Mouse (Mus musculus) liver, embryonic 14.5 days (tissue): ENCODE results near the gene Slc34a2. TPM values are rescaled to one million over a fixed set of nuclear protein-coding genes. Genes with fewer than 3 reads are reported as not detected.
A peak's percentile ranks its signal among the peaks of the same experiment; 100 is the strongest.

Experiments
- ATAC-seq: fragments of 200-750 bp; cut with Nextera tagmentation; 2 replicates; pipeline ENCODE4 v1.8.0; 2017; ENCODE audit warnings: moderate number of reproducible peaks, mild to moderate bottlenecking, moderate library complexity; ENCODE audit not compliant: insufficient read depth
- DNase-seq, 3 experiments: peaks; one replicate each; pipeline ENCODE4 v3.0.0-alpha.2; 2012 to 2013; ENCODE audit warnings: low read depth in 3 of 3, low spot score in 3 of 3
- H3K27ac ChIP-seq: fragments of 300-500 bp; sonication (generic); 2 replicates; pipeline ENCODE4 v1.5.1; 2014; ENCODE audit warnings: moderate library complexity, mild to moderate bottlenecking, control low read depth, inconsistent platforms
- H3K27me3 ChIP-seq: fragments of 300-500 bp; sonication (generic); 2 replicates; pipeline ENCODE4 v1.6.1; 2014; ENCODE audit warnings: mild to moderate bottlenecking, low read length, moderate library complexity; ENCODE audit not compliant: control insufficient read depth, insufficient read depth
- H3K36me3 ChIP-seq: fragments of 300-500 bp; sonication (generic); replicated peaks from 2 replicates; pipeline ENCODE4 v1.6.1; 2014; ENCODE audit warnings: low read depth; ENCODE audit not compliant: control insufficient read depth, insufficient read depth
- H3K4me1 ChIP-seq, 2 experiments: fragments of 200-500 bp in 1 of 2; fragments of 300-500 bp in 1 of 2; sonication (generic) in 1 of 2; replicated peaks; 2 replicates each; pipeline ENCODE4 v1.6.1; 2012 to 2014; ENCODE audit warnings: antibody characterized with exemption in 1 of 2, inconsistent platforms in 1 of 2, low read length in 1 of 2; ENCODE audit not compliant: control insufficient read depth in 2 of 2, insufficient read depth in 2 of 2
- H3K4me2 ChIP-seq: fragments of 300-500 bp; sonication (generic); 2 replicates; pipeline ENCODE4 v1.6.1; 2014; ENCODE audit warnings: low read depth, mild to moderate bottlenecking, control low read depth, moderate library complexity
- H3K4me3 ChIP-seq, 2 experiments: fragments of 200-500 bp in 1 of 2; fragments of 300-500 bp in 1 of 2; sonication (generic) in 1 of 2; 2 replicates each; pipeline ENCODE4 v1.5.1; 2012 to 2014; ENCODE audit warnings: low read depth in 2 of 2, low read length in 2 of 2, mild to moderate bottlenecking in 2 of 2, control low read depth in 1 of 2, inconsistent platforms in 1 of 2, moderate library complexity in 1 of 2; ENCODE audit not compliant: insufficient read depth in 1 of 2
- H3K9ac ChIP-seq: fragments of 300-500 bp; sonication (generic); replicated peaks from 2 replicates; pipeline ENCODE4 v1.6.1; 2014; ENCODE audit warnings: mild to moderate bottlenecking, control low read depth, moderate library complexity
- H3K9me3 ChIP-seq: fragments of 300-500 bp; sonication (generic); 2 replicates; pipeline ENCODE4 v1.6.1; 2016; ENCODE audit warnings: low read length, mixed read lengths; ENCODE audit not compliant: control insufficient read depth
- CTCF ChIP-seq: IDR thresholded peaks from 2 replicates; pipeline ENCODE4 v1.5.1; 2016; ENCODE audit warnings: antibody characterized with exemption, low read depth, control low read depth
- EP300 ChIP-seq: IDR thresholded peaks from 2 replicates; pipeline ENCODE4 v1.6.1; 2016; ENCODE audit warnings: antibody characterized with exemption, low read depth
- WGBS: fragments of 180-500 bp; shearing (Covaris S2); extraction: QIAGEN DNeasy Blood & Tissue Kit; methylation state at CpG from one replicate; pipeline ENCODE4 v1.1.7; 2014; ENCODE audit not compliant: insufficient replicate concordance; 5-methylcytosine and 5-hydroxymethylcytosine counted together
- polyA plus RNA-seq, 2 experiments: library from polyadenylated mRNA; depleted of rRNA in 1 of 2; stranded (reverse) in 1 of 2; unstranded in 1 of 2; fragments of >200 nt; fragmentation: Nextera tagmentation in 1 of 2; extraction: Ambion mirVana in 1 of 2; gene quantifications; 2 replicates each; pipeline versions ENCODE4 v1.2.1 to v1.2.3; 2012 to 2014

The Slc34a2 gene
- polyA plus RNA-seq, 2 experiments: 0.02 TPM; not detected in 1

DNA sequence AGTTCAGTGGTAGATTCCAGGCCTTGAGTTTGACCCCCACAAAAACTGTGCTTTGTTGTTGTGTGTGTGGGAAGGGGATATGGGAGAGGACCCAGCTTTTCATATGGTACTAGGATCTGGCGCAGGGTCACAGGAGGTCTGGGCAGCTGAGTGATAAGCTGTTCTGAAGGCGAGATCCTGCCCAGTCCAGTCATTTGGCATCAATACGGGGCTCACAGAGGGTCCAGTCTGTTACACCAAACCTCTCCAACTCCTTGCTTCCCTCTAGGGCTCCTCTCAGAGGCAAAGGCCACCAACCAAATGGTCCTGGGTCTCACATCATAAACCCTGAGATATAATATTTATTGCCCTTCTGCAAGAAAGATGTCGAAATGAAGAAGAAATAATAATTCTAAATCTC, 42.4 kb upstream of the Slc34a2 start:
- TF ChIP-seq EP300 (no peak), CTCF (no peak)
- Histone ChIP-seq H3K4me1 (peaks cover 0 to 14% of the 10 kb centered on the region in 2 experiments; a peak in 2 of 4 replicates), H3K27me3 (no peaks in the 10 kb centered on the region), H3K36me3 (no peaks in the 10 kb centered on the region), H3K4me3 (no peak overlapping the region), H3K27ac (no peak overlapping the region), H3K9ac (no peak overlapping the region), H3K9me3 (no peaks in the 10 kb centered on the region), H3K4me2 (no peak overlapping the region)
- no peak for ATAC-seq
- 59% methylated on average over 4 of the region's 4 CpGs for WGBS
- DNase-seq: no peak

- ATAC-seq (no peak), DNase-seq (no peak)
- WGBS: 63% methylated on average over 3 of the region's 3 CpGs
- no peak overlapping the region for H3K27ac ChIP-seq
- no peaks in the 10 kb centered on the region for H3K9me3 ChIP-seq
- peaks cover 0 to 15% of the 10 kb centered on the region in 2 experiments; a peak in 2 of 4 replicates for H3K4me1 ChIP-seq
- H3K9ac ChIP-seq: no peak overlapping the region
- no peak overlapping the region for H3K4me3 ChIP-seq
- H3K4me2 ChIP-seq: no peak overlapping the region
- no peaks in the 10 kb centered on the region for H3K36me3 ChIP-seq
- TF ChIP-seq CTCF: no peak
- no peak for TF ChIP-seq EP300
- H3K27me3 ChIP-seq: no peaks in the 10 kb centered on the region
These were observed 41.7 kb upstream of the Slc34a2 start for GRCm38 (mm10) chr5:52996145-52996544.

DNA sequence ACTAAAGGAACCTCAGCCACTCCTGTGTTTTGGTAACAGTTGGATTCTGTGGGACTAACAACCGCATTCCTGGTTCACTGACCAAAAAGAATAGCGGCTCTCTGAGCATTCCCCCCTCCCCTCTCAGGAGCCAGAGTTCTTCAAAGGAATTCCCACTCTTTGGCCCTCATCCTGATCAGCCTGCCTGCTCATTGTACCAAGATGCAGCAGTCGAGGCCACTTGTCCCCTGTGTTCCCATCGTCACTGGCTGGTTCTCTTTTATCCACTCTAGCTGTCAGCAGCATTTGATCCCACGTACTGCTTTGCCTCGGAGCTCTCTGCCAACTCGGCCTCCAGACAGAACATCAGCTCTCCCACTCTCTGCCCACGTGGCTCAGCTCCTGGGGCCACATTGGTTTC, 41.3 kb upstream of the Slc34a2 start:
- TF ChIP-seq CTCF (no peak), EP300 (no peak)
- Histone ChIP-seq H3K9ac (no peak overlapping the region), H3K27me3 (no peaks in the 10 kb centered on the region), H3K4me1 (peaks cover 0 to 15% of the 10 kb centered on the region in 2 experiments; a peak in 2 of 4 replicates), H3K4me3 (no peak overlapping the region), H3K36me3 (no peaks in the 10 kb centered on the region), H3K27ac (no peak overlapping the region), H3K4me2 (no peak overlapping the region), H3K9me3 (no peaks in the 10 kb centered on the region)
- ATAC-seq (no peak), DNase-seq (no peak)
- 63% methylated on average over 8 of the region's 8 CpGs for WGBS

DNA sequence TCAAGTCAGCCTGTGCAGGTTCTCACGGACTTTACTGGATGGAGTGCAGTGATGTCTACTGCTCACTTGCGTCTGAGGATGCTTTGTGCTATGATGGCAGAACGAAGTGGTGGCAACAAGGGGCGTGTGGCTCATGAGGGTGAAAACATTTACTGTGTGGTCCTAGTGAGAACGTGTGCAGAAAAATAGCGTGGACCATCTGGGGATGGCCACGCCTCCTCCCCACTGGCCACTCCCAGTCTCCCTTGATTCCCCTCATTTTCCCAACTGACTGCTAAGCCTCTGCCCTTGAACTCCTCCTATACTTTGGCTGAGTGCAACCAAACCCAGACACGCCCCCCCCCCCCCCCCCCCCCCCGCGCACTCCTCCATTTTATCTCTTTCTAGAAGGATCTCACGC, 40.8 kb upstream of the Slc34a2 start:
- no peak for DNase-seq
- Histone ChIP-seq H3K27me3 (no peaks in the 10 kb centered on the region), H3K27ac (no peak overlapping the region), H3K4me2 (no peak overlapping the region), H3K9ac (no peak overlapping the region), H3K36me3 (no peaks in the 10 kb centered on the region), H3K4me1 (peaks cover 0 to 15% of the 10 kb centered on the region in 2 experiments; a peak in 2 of 4 replicates), H3K4me3 (no peak overlapping the region), H3K9me3 (no peaks in the 10 kb centered on the region)
- TF ChIP-seq CTCF (no peak), EP300 (no peak)
- 65% methylated on average over 11 of the region's 11 CpGs for WGBS
- ATAC-seq: no peak

DNA sequence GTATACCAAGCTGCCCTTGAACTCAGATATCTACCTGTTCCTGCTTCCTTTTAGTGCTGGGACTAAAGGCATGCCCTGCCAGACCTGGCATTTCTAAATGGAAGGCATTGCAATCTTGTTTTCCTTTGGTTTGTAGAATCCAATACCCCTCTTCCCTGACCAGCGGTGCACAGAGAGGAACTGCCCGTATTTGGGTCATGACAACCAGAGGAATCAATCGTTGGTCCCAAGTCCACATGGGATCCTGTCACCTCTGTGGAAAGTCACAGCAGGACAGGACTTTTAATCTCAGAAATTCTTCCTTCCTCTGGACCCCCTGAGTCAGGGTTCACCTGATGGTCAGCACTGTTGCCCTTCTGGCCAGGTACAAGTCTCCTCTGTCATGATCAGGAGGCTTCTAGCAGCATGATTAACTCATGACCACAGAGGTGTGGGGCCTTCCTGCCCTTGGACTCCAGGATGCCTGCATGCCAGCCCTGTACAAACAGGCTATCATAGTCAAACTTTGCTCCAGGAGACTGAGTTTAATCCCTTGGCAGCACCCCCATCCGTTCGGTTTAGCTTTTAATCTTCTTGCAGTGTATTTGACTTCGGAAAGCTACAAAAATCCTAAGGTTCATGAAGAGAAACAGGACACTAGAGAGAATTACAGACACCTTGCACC, 39.7 kb upstream of the Slc34a2 start:
- H3K4me3 ChIP-seq: no peak overlapping the region
- H3K4me1 ChIP-seq: peaks cover 0 to 15% of the 10 kb centered on the region in 2 experiments; a peak in 2 of 4 replicates
- no peaks in the 10 kb centered on the region for H3K36me3 ChIP-seq
- no peaks in the 10 kb centered on the region for H3K9me3 ChIP-seq
- H3K27ac ChIP-seq: no peak overlapping the region
- no peak for DNase-seq
- no peak overlapping the region for H3K4me2 ChIP-seq
- H3K9ac ChIP-seq: no peak overlapping the region
- TF ChIP-seq CTCF: no peak
- TF ChIP-seq EP300: no peak
- peak; percentile 55 for ATAC-seq
- 67% methylated on average over 6 of the region's 6 CpGs for WGBS
- H3K27me3 ChIP-seq: no peaks in the 10 kb centered on the region
